Mouse (Mus musculus) intestine, embryonic 14.5 days (tissue): ENCODE data around the gene Ino80b. TPM values are rescaled to one million over a fixed set of nuclear protein-coding genes. Genes with fewer than 3 reads are reported as not detected.

ENCODE experiments used
- ATAC-seq: fragments of 200-750 bp; cut with Nextera tagmentation; replicated peaks from 2 replicates; pipeline ENCODE4 v1.8.0; 2017; ENCODE audit warnings: low read depth, moderate number of reproducible peaks, moderate TSS enrichment, moderate library complexity; ENCODE audit not compliant: low FRiP score, low TSS enrichment
- DNase-seq: peaks from one replicate; pipeline ENCODE4 v3.0.0-alpha.2; 2018; ENCODE audit warnings: low spot score
- H3K27ac ChIP-seq: fragments of 300-500 bp; sonication (generic); 2 replicates; pipeline ENCODE4 v1.5.1; 2014; ENCODE audit warnings: low read depth, mild to moderate bottlenecking, control low read depth
- H3K27me3 ChIP-seq: fragments of 300-500 bp; sonication (generic); replicated peaks from 2 replicates; pipeline ENCODE4 v1.6.1; 2014; ENCODE audit warnings: low read length, control low read depth; ENCODE audit not compliant: control insufficient read depth, insufficient read depth
- H3K36me3 ChIP-seq: fragments of 300-500 bp; sonication (generic); 2 replicates; pipeline ENCODE4 v1.6.1; 2014; ENCODE audit warnings: low read length, control low read depth; ENCODE audit not compliant: control insufficient read depth, insufficient read depth
- H3K4me1 ChIP-seq: fragments of 300-500 bp; sonication (generic); replicated peaks from 2 replicates; pipeline ENCODE4 v1.6.1; 2014; ENCODE audit warnings: low read length, control low read depth, mixed read lengths; ENCODE audit not compliant: control insufficient read depth, insufficient read depth
- H3K4me2 ChIP-seq: fragments of 300-500 bp; sonication (generic); 2 replicates; pipeline ENCODE4 v1.6.1; 2014; ENCODE audit warnings: low read length
- H3K4me3 ChIP-seq: fragments of 300-500 bp; sonication (generic); 2 replicates; pipeline ENCODE4 v1.5.1; 2014; ENCODE audit warnings: low read depth, low read length, control low read depth, mixed read lengths
- H3K9ac ChIP-seq: fragments of 300-500 bp; sonication (generic); 2 replicates; pipeline ENCODE4 v1.6.1; 2014; ENCODE audit warnings: mild to moderate bottlenecking, low read length
- H3K9me3 ChIP-seq: fragments of 300-500 bp; sonication (generic); 2 replicates; pipeline ENCODE4 v1.6.1; 2016; ENCODE audit warnings: low read length, control low read depth; ENCODE audit not compliant: control insufficient read depth
- WGBS: fragments of 180-500 bp; shearing (Covaris S2); extraction: QIAGEN DNeasy Blood & Tissue Kit; methylation state at CpG from one replicate; pipeline ENCODE4 v1.1.7; 2014; 5-methylcytosine and 5-hydroxymethylcytosine counted together
- polyA plus RNA-seq: library from polyadenylated mRNA; unstranded; fragments of >200 nt; fragmentation: Nextera tagmentation; extraction: Ambion mirVana; gene quantifications from 2 replicates; pipeline ENCODE4 v1.2.1, GENCODE M21; 2014

Ino80b gene
- polyA plus RNA-seq, 1 experiment from 2014 or later: 13.4 TPM

GRCm38 (mm10) chr6:83136881-83137575 is 11.8 kb upstream of the Ino80b start:
- WGBS: under 1% methylated on average over 25 of the region's 26 CpGs
- peak overlapping the region; percentile 64 for H3K4me3 ChIP-seq

GRCm38 (mm10) chr6:83136291-83136880 is 11.2 kb upstream of the Ino80b start:
- peaks cover 32% of the 10 kb centered on the region for H3K4me1 ChIP-seq
- peak overlapping the region; percentile 100 for H3K27ac ChIP-seq
- H3K36me3 ChIP-seq: no peaks in the 10 kb centered on the region
- peak overlapping the region; percentile 80 for H3K4me2 ChIP-seq
- peak overlapping the region; percentile 64 for H3K4me3 ChIP-seq
- peak overlapping the region; percentile 93 for H3K9ac ChIP-seq
- 21% methylated on average over 5 of the region's 5 CpGs for WGBS
- ATAC-seq (0 out of 2 replicates have a peak, but pooled peaks have one; percentile 1), DNase-seq (no peak)
- H3K9me3 ChIP-seq: no peaks in the 10 kb centered on the region
- H3K27me3 ChIP-seq: no peaks in the 10 kb centered on the region

More at GRCm38 (mm10) chr6:83136881-83137575, 11.8 kb upstream of the Ino80b start:
- no peaks in the 10 kb centered on the region for H3K36me3 ChIP-seq
- peak overlapping the region; percentile 100 for H3K27ac ChIP-seq
- DNase-seq: peak; percentile 95
- H3K9me3 ChIP-seq: no peaks in the 10 kb centered on the region
- no peaks in the 10 kb centered on the region for H3K27me3 ChIP-seq
- peak overlapping the region; percentile 93 for H3K9ac ChIP-seq
- H3K4me2 ChIP-seq: peak overlapping the region; percentile 80
- peaks cover 38% of the 10 kb centered on the region for H3K4me1 ChIP-seq
- ATAC-seq: peak; percentile 83

- DNase-seq (no peak), ATAC-seq (no peak)
- peaks cover 31% of the 10 kb centered on the region for H3K4me1 ChIP-seq
Measured at GRCm38 (mm10) chr6:83135571-83136161, 10.4 kb upstream of the Ino80b start.

GRCm38 (mm10) chr6:83134951-83135513 is 9.8 kb upstream of the Ino80b start, which contains the start of gene Rtkn:
Gene Rtkn, plus strand, starts transcription at chr6:83135463.
- H3K36me3 ChIP-seq: no peaks in the 10 kb centered on the region
- peak within 1 kb of the TSS; percentile 93 for H3K9ac ChIP-seq
- DNase-seq (no peak), ATAC-seq (no peak)
- H3K4me3 ChIP-seq: peak within 1 kb of the TSS; percentile 64
- peaks cover 31% of the 10 kb centered on the region for H3K4me1 ChIP-seq
- no peaks in the 10 kb centered on the region for H3K9me3 ChIP-seq
- WGBS: 63% methylated on average over 7 of the region's 7 CpGs
- H3K27ac ChIP-seq: peak within 1 kb of the TSS; percentile 100
- no peaks in the 10 kb centered on the region for H3K27me3 ChIP-seq
- H3K4me2 ChIP-seq: peak within 1 kb of the TSS; percentile 80

More at GRCm38 (mm10) chr6:83135571-83136161, 10.4 kb upstream of the Ino80b start:
- Histone ChIP-seq H3K27me3 (no peaks in the 10 kb centered on the region), H3K4me3 (peak overlapping the region; percentile 64), H3K36me3 (no peaks in the 10 kb centered on the region), H3K4me2 (peak overlapping the region; percentile 80), H3K9ac (peak overlapping the region; percentile 93), H3K9me3 (no peaks in the 10 kb centered on the region), H3K27ac (peak overlapping the region; percentile 100)
- 5% methylated on average over 37 of the region's 37 CpGs for WGBS

GRCm38 (mm10) chr6:83134226-83134625 is 9.0 kb upstream of the Ino80b start:
- no peak overlapping the region for H3K27ac ChIP-seq
- H3K27me3 ChIP-seq: no peaks in the 10 kb centered on the region
- ATAC-seq: no peak
- H3K36me3 ChIP-seq: no peaks in the 10 kb centered on the region
- no peak overlapping the region for H3K9ac ChIP-seq
- no peak overlapping the region for H3K4me3 ChIP-seq
- DNase-seq: no peak
- H3K9me3 ChIP-seq: no peaks in the 10 kb centered on the region
- 70% methylated on average over 3 of the region's 3 CpGs for WGBS
- H3K4me1 ChIP-seq: peaks cover 28% of the 10 kb centered on the region
- no peak overlapping the region for H3K4me2 ChIP-seq

GRCm38 (mm10) chr6:83132176-83132919 is 7.1 kb upstream of the Ino80b start:
- Histone ChIP-seq H3K4me3 (no peak overlapping the region), H3K9ac (no peak overlapping the region), H3K27ac (no peak overlapping the region), H3K27me3 (no peaks in the 10 kb centered on the region), H3K9me3 (no peaks in the 10 kb centered on the region), H3K4me2 (no peak overlapping the region), H3K4me1 (peaks cover 14% of the 10 kb centered on the region; the same call in 1 of the 2 replicates), H3K36me3 (no peaks in the 10 kb centered on the region)
- DNase-seq (no peak), ATAC-seq (no peak)
- WGBS: 79% methylated on average over 9 of the region's 9 CpGs

- peaks cover 14% of the 10 kb centered on the region; the same call in 1 of the 2 replicates for H3K4me1 ChIP-seq
- peak overlapping the region; percentile 48 for H3K27ac ChIP-seq
- H3K9me3 ChIP-seq: no peaks in the 10 kb centered on the region
- 50% methylated on average over 6 of the region's 6 CpGs for WGBS
- H3K4me3 ChIP-seq: no peak overlapping the region
- DNase-seq (no peak), ATAC-seq (peak; percentile 40; the same call in 1 of the 2 replicates)
- no peaks in the 10 kb centered on the region for H3K36me3 ChIP-seq
- 0 out of 2 replicates have a peak overlapping the region, but pooled peaks have one; percentile 0 for H3K4me2 ChIP-seq
- no peaks in the 10 kb centered on the region for H3K27me3 ChIP-seq
- no peak overlapping the region for H3K9ac ChIP-seq
Measured at GRCm38 (mm10) chr6:83131469-83132034, 6.3 kb upstream of the Ino80b start.

GRCm38 (mm10) chr6:83127419-83127818 is 2.2 kb upstream of the Ino80b start:
- ATAC-seq (no peak), DNase-seq (no peak)
- Histone ChIP-seq H3K4me1 (peaks cover 15% of the 10 kb centered on the region; the same call in 1 of the 2 replicates), H3K27me3 (no peaks in the 10 kb centered on the region), H3K4me2 (no peak overlapping the region), H3K36me3 (no peaks in the 10 kb centered on the region), H3K9ac (no peak overlapping the region), H3K4me3 (no peak overlapping the region), H3K9me3 (no peaks in the 10 kb centered on the region), H3K27ac (no peak overlapping the region)
- 92% methylated on average over 5 of the region's 5 CpGs for WGBS
